Mouse (Mus musculus) erythroblast, adult 5-6 weeks (primary cell): ENCODE results near the gene Klhl26. TPM values are rescaled to one million over a fixed set of nuclear protein-coding genes. Genes with fewer than 3 reads are reported as not detected.
A peak's percentile ranks its signal among the peaks of the same experiment; 100 is the strongest.

ENCODE experiments used
- ATAC-seq: replicated peaks from 2 replicates; pipeline ENCODE4 v1.8.0; 2016; ENCODE audit warnings: moderate number of reproducible peaks, mild to moderate bottlenecking, moderate TSS enrichment, inconsistent platforms; ENCODE audit not compliant: poor library complexity, low FRiP score, severe bottlenecking
- total RNA-seq, 2 experiments: library from RNA; stranded (forward) in 1 of 2; stranded (reverse) in 1 of 2; fragments of 150-400 nt in 1 of 2; fragments of 200-764, 138-1000 nt in 1 of 2; gene quantifications; 2 replicates each; pipeline versions ENCODE4 v1.2.3 to v1.2.4; 2015 to 2017; ENCODE audit warnings: low replicate concordance in 2 of 2

Gene Klhl26
- total RNA-seq, 2 experiments from 2014 or later = 0.38 to 2.8 TPM

DNA sequence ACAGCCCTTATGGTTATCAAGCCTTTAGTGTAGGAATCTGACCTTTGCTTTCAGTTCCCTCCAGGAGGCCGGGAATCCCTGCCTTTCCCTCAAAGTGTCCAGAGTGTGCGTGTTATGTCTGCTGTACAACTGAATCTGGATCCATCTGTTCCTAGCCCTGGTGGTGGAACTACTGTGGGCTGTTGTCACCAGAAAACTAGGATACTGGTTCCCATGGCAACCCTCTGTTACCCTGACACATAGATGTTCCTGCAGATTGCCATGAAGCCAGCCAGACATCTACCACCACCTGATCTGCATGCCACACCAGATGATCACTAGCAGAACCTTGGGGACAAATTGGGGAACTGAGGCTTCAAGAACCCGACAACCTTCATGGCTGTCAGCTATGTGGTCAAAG lies 5.1 kb upstream of the Klhl26 start:
- no peak for ATAC-seq

DNA sequence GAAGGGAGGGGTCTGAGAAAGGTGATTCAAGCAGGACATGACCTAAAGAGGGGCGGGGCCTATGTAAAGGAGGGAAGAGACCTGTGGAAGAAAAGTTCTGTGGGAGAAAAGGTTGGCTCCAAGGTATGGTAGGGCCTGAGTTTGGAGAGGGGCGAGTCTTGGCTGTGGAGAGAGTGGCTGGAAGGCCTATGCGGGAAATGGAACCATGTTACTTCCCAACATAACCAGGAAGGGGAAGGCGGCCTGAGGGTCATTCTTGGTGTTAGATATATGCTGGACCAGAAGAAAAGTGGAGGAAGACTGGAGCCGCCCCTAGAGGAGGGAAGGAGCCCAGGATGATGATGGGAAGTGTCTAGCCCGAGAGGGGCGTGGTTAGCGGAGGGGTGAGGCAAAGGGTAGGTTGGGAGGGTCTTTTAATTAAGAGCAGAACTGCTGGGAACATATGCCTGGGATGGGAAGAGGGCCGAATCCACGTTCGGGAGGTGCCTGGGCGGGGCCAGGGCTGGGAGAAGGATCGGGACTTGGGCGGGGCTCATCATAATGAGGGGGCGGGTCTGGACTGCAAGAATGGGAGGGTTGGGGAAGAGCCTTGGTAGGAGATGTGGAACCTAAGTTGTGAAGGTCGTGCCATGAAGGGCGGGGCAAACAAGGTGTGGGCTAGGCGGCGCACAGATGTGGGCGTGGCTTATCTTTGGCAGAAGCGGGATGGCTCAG lies 658 bp upstream of the Klhl26 start:
- peak; percentile 18 for ATAC-seq

DNA sequence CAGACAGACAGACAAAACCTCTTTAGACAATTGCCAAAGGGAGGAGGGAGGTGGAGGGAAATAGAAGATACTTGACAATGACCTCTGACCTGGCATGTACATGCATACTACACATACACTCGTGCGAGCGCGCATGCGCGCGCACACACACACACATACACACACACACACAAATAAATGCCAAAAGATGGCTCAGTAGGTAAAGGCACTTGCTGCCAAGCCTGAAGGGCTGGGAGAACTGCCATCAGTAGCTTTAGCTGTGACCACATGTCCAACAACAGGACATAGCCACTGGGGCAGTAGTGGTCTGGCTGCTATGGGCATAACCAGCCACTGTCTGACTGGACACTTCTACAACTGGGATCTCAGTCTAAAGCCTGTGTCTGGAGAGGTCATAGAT lies 4.9 kb downstream of the Klhl26 start:
- no peak for ATAC-seq

DNA sequence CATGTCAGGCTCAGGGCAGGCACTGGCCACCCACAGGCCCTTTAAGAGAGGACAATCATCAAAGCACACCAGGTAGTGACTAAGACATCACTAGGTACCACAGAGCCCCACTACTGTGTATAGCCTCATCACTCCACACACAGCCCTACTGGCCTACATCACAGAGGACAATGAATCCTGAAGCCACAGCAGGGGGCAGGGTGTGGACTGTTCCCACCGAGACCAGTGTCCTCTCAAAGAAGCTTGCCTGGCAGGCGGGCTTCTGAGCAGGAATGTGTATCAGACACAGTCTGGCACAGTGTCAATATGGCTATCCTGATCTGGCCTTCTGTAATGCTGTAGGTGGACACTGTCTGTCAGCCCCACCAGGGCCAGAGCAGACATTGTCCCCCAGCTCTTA lies 6.8 kb downstream of the Klhl26 start:
- no peak for ATAC-seq

DNA sequence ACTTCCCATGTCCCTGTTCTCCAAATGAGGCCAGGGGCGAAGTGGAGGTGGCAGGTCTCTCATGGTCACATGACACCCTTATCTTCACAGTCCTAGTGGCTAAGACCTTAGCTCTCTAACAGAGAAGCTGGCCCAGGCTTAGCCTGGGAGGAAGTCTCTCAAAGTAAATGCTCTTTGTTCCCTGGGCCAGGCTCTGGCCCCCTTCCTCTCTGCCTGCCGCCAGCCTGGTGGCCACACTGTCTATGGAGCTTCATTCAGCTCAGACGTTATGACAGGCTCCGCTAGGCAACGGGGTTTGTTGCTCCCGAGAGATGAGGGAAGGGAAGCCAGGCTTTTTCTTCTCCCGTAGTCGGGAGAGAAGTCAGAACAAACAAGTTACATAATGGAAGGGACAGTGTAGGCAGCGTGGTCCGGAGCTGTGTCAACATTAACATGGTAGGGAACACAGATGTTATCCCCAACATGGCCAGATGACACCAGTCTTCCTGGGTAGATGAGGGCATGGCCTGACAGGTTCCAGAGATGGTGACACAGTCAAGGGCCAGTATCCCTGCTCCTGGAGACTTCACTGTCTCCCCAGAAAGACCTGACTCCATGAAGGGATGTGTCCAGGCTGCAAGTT lies 7.4 kb downstream of the Klhl26 start:
- no peak for ATAC-seq

DNA sequence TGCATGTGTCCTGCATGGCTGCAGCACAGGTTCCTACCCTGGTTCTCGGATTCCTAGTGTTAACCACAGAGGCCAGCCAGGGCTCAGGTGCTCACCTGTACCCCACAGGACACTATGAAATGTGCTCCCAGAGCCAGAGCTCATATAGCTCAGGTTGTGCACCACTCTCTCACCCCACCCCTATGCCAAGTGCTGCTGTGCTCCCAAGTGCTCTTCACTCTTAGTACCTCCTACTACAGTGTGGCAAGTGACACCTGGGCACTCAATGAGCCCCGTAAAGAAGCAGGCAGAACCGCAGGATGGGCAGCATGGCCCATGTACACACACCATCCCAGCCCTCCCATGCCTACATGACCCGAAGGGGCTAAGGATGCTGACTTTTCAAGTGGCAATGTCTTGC lies 8.0 kb downstream of the Klhl26 start:
- ATAC-seq = no peak

DNA sequence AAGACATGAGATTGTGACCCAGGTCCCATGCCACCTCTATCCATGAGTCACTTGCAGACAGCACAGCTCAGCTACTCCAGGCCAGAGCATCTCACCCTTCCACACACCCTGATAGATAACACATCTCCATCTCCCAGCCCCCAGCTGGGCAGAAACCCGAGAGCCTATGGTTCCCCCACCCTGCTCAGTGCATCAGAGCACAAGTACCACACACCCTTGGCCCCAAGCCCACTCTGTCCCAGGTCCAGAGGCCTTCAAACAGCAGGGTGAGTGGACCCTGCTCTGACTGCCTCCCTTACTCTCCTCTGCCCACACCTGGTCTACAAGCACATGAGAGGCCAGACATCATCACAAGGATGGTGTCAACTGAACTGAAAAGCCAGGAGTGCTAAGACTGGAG lies 8.9 kb downstream of the Klhl26 start:
- ATAC-seq = no peak

DNA sequence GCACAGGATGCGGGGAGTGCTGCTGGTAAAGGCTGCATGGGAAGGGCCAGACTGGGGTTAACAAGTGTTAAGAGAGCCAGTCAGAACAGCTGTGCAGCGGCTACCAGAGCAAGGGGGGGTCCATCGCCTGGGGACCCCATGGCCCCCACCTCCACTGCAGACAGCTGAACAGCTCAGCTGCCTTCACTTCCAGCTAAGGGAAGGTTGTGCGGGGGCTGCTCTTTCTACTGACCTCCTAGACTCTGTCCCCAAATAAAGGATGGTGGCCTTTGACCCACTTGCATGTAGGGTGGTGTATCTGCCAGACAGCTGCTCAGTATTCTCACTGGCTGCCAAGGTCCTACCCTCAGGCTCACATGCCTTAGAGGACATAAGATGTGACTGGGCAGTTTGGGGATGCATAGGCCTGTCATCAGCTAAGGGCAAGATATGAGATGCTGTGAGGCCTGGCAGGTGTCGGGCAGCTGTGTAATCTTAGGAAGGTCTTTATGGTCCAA lies 9.5 kb downstream of the Klhl26 start:
- ATAC-seq = no peak

DNA sequence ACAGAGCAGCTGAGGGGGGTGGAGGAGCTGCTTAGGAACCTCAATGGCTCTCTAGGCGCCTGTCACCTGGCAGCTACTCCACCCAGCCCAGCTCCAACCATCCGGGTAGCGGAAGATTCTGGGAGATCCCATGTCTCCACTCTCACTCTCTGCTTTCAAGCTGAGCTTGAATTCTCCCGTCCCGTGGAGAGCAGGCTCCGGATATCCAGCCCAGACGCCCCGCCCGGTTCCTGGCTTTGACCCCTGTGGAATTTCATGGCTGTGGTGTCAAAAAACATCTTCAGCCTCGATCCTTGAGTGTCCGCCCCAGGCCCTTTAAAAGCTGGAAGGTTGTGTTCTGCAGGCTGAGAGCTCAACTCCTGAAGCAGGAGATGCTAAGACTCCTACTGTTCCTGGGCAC lies 10.0 kb downstream of the Klhl26 start:
- no peak for ATAC-seq

DNA sequence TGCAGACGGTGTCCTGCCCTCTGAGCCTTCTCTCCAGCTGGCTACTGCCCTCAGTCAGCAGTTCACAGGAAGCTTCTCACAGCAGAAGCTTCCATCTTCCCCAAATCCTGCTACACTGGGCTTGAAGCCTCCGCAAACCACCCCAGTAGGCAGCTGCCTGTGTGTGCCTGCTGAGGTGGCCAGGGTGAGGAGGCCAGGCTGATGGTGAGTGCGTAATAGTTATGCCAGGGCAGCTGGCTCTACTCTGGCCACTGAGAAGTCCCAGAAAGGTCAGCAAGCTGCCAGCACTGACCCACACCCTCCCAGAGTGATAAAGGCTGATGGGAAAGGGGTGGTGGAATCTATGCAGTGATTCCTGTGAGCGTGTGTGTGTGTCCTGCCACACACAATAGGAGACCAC lies 10.5 kb downstream of the Klhl26 start:
- ATAC-seq = no peak

DNA sequence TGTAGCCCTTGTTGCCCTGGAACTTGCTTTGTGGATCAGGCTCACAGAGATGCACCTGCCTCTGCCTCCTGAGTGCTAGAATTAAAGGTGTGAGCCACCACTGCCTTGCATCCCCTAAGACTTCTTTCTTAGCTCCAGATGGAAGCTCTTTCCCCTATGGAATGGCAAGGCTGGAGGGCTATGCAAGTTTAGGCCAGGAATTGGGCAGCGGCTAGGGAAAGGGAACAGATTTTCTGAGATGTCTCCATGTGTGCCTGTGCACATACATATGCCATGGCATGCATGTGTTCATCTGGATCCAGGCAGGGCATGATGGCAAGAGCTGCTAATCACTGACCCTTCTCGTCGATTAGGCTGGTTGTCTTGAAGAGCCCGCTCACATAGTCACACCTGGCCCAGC lies 11.1 kb downstream of the Klhl26 start:
- no peak for ATAC-seq

DNA sequence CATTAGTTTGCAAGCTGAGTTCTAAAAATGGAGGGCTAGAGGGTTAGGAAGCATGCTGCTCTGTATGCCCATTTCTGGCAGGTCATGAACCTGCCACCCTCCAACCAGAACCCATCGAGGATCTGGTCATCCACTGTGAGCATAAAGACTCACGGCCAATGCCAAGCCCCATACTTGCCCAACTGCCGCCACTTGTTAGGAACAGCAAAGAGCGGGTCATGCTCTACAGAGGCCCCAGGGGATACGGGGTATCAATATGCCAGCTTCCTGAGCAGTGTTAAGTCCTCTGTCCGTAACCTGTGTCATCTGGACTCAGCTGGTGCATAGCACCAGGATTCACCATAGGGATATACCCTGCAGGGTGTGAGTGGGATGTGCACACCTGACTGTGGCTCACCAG lies 12.6 kb downstream of the Klhl26 start:
- no peak for ATAC-seq

DNA sequence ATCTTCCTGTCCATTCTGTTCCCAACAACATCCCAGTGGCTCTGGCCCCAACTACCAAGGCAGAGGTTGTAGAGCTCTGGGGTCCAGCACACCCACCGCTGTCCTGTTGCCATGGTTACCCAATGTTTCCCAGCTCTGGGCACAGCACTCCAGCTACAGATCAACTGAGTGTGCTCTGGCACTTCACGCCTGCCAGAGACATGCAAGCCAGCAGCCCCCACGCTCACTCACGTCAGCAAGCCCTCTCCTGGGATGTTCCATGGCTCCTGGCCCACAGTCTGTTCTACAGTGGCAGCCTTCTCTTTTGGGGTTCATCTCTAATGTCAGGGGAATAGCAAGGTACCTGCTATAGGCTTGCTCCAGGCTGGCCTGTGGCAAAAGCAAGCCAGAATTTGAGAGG lies 13.5 kb downstream of the Klhl26 start:
- ATAC-seq = no peak

DNA sequence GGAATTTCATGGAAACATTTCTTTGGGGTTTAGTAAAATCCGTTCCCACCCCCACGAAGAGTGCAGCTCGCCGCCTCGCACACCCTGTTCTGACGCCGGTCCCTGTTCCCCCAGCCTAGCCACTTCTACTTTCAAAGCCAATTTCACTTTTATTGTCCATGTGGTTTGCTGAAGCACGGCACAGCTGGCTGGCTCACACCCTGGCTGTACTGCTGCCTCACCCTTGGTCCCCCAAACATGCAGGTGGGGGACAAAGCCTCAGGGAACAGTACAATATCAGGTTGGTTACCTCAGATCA lies 14.3 kb downstream of the Klhl26 start:
- no peak for ATAC-seq

DNA sequence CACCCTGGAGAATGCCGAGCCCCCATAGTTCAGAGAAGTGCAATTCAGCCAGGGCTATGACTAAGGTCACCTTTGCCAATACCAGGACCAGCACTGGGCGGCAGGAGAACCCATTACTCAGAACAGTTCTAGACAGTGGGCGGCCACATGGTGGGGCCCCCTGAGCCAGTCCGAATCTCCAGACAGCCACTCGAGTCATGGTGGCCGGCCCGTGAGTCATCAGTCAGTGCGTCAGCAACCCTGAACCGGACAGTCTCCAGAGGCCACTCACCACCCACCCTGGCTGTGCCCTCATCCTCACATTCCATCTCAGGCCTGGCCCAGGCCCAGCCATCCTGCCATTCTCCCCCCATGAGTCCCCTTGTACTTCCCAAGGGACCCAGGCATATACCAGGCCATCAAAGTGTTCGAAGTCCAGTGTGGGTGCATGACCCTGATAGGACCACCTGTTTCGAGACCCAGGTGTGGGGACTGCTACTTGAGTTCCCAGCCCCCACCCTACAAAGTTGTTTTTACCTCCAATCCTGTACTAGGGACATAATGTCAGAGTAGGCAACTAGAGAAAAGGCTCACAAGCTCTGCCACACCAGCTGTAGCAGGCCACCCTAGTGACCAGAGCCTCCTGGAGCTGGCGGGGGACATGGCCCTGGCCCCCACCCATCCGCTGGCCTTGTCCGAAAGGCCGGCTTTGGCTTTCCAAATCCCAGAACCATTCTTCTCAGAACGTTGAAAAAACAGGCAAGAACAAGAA lies 14.8 kb downstream of the Klhl26 start:
- no peak for ATAC-seq

DNA sequence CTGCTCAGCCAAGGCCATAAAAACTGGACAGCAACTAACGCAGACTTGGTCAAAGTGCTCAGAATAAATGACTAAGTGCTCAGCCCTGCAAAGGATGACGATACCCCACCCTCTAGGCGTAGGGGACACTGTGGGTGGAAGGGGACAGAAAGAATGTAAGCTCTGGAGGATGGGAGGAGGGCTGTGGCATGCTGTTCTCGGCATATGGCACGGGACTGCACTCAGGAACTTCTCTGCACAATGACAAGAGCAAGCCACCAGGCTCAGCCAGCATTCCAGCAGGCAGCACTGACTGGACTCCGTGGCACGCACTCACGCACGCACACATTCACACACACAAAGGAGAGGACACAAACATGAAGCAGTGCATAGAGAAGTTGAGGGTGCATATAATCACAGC lies 16.2 kb downstream of the Klhl26 start:
- no peak for ATAC-seq

DNA sequence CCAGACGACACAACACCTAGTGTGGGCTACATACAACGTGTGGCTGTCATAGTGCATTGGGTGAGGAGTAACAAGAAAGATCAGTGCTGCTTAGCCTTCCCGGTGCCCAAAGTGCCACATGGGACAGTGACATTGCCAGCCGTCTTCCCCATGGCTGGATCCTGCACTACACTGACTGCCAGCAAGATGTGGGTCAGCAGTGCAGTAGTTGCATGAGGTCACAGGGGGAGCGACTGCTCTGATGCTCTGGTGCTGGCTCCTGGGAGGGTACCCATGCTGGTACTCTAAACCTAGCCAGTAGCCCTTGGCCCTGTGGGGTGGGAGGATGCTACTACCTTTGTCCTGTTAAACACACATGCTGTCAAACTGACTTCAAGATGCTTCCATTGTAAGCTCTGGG lies 16.6 kb downstream of the Klhl26 start:
- no peak for ATAC-seq

DNA sequence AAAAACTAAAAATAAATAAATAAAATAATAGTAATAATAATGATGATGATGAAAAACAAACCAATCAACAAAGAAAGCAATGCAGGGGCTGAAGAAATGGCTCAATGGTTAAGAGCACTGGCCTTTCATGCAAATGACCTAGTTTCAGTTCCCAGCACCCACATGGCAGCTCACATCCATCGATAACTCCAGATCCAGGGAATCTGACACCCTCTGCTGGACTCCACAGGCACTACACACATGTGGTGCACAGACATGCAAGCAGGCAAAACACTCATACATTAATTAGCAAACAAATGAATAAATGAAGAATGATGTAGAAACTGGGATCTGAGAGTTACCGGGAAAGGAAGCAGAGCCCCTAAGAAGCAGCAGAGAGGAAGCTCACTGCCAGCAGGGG lies 17.1 kb downstream of the Klhl26 start:
- no peak for ATAC-seq

DNA sequence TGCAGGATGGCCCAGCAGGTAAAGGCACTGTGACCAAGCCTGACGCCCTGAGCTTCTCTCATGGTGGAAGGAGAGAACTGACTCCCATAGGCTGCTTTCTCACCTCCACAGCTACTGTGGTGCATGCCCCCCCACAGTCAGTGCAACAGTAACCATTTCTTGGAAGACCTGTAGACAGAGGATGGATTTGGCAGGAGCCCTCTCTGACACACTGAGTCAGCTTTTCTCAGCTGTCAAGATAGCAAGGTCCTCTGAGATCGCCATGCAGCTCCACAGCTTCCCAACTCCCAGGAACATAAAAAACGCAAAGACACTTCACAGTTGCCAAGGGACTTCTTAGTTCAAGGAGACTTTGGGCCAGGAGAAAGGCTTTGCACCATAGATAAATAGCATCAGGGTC lies 18.3 kb downstream of the Klhl26 start:
- no peak for ATAC-seq

DNA sequence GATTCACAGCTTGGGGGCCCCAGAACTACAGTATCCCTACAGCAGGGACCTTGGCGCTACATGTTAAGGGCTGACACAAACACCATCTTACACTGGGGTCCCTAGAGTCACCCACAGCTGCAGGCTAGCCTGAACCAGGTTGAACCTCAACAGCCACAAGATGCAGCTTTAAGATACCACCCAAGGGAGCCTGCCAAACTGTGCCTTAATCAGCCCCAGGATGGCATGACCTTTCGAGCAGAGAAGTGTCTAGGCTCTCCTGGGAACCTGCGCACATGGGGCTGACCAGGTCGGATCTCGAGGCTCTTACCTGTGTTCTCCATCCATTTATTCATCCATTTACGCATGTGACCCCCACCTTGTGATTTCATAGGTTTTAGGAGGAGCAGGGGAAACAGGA lies 18.9 kb downstream of the Klhl26 start:
- no peak for ATAC-seq

DNA sequence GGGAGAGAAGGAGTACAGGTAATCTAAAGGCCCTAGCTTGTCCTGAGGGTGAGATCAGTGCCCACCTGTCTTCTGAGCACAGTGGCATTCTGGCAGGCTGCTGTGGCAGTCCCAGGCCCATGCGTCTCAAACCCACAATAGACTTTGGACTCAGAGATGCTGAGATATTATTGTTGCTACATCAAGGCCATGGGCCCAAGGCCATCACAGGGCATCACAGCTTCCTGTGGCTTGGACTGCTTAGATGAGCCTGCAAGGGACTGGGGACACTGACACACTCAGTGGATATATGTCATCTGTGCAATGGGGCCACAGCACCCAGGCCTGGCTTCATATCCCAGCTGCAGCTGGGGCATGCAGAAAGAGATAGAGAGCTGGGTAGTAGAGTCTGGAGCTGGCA lies 19.8 kb downstream of the Klhl26 start:
- no peak for ATAC-seq
